Mouse (Mus musculus) right cerebral cortex, adult 18-20 months (tissue): ENCODE results near the gene March8.

Source experiments
- DNase-seq: peaks from one replicate; pipeline ENCODE4 v3.0.0; 2022; ENCODE audit warnings: mixed read lengths

Gene March8

DNA sequence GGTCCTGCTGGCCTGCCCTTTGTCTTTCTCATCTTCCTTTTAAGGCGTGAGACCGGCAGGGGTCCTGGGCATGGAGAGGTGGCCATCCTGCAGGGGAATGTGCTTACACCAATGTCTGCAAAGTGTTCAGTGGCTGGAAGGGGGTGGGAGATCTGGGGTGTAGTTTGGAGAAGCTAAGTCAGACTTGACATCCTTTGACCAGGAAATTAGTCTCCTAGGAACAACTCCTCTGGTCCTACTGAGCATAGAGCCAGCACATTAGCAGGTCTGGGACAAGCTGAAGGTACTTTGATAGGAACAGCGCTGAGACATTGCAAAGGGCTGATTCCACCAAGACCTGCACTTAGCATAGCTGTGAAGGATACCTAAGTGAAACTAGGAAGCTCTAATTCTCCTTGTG is 73.9 kb downstream of the March8 start:
- DNase-seq, result no peak

DNA sequence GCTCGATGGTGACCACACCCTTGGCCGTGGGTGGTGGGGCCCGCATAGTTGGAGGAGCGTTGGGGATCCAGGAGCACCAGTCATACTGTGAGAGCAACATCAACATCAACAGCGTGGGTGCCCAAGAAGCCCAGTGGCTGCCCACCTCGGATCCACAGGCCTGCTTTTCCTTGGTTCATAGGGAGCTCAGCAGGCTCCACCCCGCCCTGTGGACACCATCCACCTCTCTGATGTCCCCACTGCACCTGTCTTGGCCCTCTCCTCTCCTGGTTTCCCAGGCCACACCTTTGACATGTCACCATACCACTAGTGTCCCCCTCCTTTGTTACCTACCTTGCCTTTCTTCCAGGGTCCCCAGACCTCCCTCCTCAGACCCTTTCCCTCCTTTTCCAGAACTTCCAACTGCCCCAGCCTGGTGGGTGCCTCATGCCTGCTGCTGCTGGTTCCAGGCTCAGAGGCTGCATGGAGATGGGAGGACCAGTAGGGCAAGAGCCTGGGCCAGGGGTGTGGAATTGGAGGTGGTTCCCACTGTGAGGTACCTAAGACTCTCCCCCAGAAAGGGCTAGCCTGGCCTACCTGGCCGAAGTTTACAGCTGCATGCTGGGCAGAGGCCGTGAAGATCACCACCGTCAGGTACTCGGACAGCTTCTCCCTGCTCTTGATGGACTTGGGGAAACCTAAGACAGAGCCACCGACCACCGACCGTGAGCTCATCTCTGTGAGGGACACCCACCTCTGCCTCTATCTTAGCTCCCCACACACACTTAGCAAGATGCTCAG is 74.9 kb downstream of the March8 start:
- no peak for DNase-seq

DNA sequence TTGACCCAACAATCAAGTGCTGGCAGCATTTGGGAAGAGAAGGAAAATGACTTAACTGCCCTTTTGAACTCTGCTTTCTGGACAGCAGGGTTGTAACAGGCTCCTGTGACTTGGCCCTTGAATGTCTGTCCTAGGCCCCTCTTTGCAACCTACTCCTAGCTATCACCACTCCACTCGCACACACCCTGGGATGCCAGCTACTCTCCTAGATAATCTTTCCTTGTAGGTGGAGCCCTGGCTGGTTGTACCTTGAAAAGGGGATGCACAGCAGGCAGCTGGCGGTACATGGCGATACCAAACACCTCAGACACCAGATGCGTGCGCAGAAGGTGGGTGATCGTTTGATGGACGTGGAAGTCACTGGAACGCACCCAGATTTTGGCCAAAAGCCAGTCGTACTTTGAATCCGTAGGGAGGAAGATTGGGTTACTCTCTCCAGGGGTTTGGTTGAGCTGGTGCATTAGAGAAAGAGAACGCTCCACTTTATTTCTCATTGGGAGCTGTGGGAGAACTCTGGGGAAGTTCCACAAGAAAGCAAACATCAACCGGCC is 77.4 kb downstream of the March8 start:
- DNase-seq, result no peak

DNA sequence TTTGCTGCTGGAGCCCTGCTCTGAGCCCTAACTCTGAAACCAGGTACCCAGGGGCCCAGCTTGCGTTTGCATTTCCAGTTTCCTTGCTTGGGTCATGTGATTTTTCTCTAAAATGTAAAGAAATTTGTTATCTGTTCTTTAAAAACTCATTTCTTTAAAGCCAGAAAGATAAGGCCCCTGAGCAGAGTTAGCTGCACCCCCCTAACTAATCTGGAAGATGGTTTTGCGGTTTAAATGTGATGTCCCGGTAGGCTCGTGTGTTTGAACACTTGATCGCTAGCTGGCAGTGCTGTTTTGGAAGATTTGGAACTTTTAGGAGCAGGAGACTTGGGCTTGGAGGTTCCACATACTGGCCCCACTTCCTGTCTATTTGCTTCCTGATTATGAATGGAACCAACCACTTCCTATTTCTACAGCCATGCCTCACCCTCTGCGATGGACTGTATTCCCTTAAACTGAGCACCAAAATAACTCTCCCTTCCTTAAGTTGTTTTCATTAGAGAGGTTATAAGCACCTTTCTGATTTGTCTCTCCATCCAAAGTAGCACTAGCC is 78.3 kb downstream of the March8 start:
- DNase-seq, result no peak

DNA sequence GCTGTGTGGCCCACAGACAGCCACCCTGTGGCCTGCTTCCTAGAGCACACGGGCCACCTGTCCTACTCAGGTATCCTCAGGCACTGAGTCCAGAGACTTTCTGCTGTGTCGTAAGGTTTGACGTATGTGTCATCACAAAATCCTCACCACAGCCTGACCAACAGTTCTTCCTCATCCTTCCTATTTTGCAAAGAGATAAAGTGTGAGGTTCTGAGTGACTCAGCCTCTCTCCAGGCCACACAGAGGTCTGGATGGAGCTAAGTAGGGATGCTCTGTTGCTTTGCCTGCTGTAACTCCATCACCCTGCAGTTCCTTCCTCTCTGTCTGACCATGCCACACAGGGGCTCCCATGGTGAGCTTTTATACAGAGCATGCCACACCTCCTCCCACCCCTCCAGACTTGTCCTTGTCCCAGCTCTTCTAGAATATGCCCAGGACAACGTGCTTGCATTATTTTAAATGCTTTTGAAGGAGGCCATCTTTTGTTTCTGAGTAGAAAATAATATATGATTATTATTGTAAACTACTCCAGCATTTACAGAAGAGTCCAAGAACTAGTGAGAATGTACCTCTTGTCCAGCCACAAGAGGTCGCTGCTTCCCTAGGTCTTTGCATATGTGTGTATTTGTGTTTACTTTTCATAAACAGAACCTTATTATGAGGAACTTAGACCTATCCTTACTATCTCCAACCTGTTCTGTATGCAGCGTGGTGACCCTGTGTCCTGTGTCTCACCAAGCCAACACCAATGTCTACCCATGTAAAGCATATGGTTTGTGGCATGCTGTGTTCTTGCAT is 79.9 kb downstream of the March8 start:
- no peak for DNase-seq

DNA sequence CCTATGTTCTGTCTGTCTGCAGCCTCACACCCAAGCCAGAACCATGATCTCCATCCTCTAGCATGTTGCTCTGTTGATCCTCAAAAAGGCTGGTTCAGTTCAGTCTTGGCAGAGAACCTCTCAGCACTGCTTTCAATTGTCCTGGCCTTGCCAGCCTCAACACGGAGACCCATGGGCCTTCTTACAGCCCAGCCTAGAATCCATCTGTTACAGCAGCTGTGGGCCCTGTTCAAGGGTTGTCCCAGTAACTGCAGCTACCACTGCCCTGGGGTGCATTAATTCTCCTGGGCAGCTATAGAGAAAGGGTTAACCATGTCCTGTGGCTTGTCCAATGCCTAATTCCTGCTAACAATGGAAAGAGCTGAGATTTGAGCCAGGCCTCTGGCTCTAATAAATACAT is 80.7 kb downstream of the March8 start:
- DNase-seq, result no peak

DNA sequence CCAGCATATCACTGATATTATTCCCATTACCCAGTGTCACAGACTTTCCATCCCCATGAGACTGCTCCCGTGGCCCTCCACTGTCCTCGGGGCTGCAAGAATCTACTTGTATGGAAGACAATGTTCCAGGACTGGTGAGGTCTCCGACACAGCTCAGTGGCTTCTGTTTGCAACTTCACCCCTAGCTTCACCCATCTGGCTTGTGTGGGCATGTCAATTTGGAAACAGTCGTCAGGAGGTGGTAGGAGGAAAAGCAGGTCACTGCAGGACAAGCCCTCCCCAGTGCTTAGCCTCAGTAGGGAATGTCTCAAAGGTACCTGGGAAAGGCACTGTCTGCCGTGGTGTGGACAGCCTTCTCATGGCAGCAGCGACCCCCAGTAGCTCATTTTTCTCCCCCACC is 81.9 kb downstream of the March8 start:
- DNase-seq, result no peak

DNA sequence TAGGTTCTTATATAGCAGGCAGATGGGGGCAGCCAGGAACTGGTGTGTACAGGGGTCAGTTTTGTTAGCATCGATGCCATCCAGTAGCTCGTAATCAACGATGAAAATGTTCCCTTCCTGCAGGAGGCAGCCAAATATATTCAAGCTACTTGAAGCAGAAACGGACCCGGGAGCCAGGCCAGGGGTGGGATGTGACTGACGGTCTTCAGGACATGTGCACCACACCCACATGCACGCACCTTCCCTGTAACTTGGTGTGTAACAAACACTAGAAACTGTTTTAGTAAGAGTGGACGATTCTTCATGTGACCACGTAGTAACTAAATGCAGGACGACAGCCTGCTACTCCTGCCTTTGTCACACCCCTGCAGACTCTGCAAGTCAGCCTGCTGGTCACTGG is 82.4 kb downstream of the March8 start:
- no peak for DNase-seq

DNA sequence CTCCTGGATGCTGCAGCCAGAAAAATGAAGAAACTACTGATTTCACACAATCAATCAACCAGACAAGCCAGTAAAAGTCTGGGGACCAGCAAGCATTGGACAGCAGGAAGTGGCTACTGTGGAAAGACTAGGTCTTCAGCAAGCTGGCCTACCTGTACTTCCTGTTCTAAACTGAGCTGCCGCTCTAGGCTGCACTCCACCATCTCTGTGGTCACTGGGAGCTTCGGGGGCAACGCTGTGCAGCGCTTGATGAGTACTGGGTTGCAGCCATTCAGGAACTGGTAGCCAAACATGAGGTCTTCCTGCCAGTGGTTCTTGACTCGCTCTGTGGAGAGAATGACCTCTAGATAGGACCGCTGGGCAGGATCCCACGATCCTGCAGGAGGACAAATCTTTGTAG is 85.2 kb downstream of the March8 start:
- DNase-seq, result no peak

DNA sequence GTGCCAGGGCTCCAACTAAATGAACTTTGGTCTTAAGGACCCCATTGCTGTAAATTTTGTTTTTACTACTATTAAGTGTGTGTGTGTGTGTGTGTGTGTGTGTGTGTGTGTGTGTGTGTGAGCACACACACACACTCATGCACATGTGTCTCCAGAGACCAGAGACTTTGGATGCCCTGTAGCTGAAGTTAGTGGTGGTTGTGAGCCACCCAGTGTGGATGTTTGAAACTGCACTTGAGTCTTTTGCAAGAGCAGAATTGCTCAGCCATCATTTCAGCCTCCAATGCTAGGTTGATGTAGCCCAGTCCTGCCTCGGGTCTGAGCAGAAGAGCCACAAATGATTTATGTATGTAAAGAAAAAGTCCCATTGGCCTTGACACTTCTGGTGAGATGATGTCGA is 85.8 kb downstream of the March8 start:
- peak; percentile 50 for DNase-seq

DNA sequence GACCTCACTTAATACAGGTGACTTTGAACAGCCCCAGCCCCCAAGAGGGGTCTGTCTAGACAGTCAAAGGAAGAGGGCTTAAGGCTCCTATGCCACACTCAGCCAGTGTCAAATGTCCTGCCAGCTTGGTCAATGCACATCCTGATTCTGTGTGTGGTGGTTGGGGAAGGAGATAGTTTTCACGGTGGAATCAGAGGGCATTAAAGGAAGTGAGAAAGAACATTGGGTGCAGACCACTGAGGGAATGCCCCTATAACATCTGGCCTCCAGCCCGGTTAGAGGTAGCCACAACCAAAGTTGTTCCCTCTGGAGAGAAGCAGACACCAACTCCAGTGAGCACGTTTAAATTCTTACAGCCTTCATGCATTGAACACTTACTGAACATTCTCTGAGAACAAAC is 89.7 kb downstream of the March8 start:
- no peak for DNase-seq

DNA sequence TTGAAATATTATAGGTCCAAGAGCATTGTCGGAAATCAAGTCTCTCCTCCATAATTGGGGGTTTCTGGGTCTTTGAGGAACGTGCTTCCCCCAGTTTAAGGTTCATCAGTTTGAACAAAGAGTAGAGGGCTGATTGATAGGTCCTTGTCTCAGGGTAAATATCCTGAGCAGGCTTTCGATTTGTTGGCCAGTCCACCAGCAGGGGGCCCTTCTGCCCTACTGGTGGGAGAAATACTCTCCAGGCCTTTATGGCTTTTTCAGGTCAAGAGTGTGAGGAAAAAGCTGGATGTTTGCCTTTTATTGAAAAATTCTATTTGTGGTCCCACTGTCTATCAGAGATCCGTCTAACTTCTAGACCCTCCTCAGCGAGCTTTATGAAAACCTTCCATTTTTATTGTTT is 90.5 kb downstream of the March8 start:
- DNase-seq, result no peak

DNA sequence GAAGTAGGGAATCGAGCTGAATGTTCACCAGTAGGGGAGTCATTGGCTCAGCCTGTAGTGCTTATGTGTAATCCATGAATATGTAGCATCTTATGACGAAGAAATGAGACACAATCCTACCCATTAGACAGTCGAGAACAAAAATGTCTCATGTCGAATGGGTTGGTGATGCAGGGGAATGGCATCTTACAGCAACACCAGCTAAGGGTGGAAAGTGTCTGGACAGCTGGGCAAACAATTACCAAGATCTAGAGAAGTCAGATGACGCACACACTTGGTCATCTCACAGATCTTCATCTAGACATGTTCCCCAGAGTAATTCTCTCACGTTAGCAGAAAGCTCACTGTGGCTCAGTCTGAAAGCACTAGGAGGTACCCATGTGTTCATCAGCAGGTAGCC is 101.0 kb downstream of the March8 start:
- DNase-seq, result no peak

DNA sequence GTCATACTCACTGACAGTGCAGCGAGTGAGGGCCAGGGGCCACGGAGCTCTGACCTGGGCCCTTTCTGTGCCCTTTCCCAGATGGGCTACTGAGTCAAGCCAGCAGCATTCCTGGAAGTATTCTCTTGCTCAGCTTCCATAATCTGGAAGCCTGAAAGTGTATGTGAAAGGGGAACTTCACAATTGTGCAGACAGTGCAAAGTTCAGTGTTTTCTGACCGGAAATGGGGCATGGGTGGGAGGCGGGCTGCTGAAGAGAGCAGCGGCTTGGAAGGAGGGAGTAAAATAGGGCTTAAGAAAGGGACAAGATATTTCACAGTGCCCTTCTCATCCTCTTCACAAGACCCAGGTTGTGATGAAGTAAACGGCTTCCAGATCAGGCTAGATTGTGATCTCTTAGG is 101.7 kb downstream of the March8 start:
- no peak for DNase-seq

DNA sequence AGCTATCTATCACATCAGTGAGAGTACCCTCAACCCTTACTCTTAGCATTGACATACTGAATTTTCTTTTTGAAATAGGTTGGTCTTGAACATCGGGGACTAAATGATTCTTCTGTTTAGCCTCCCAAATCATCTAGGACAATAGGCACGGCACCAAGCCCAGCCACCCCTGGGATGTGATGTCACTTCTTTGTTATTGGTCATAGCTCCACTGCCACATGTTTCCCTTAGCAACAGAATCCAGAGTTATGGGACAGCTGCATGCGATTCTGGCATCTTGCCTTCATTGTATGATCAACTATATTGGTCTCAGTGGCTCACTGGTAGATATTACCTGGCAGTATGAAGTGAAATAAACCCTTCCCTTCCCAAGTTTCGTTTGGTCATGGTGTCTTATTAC is 102.6 kb downstream of the March8 start:
- DNase-seq, result no peak

DNA sequence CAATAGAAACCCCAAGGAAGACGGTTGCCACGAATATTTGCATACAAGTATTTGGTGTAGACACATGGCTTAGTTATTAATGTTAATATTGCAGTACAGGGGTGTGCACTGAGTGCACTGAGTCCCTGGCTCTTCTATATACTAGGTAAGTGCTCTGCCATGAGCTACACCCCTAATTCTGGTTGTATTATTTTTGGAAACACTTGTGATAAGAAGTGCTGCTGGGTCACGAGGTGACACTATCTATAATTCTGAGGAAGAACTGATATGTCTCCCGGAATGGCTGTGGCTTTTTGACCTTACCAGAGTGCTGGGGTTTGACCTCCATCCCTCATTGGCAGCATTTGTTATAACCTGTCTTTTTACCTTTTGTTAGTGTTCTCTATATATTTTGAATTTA is 103.0 kb downstream of the March8 start:
- no peak for DNase-seq

DNA sequence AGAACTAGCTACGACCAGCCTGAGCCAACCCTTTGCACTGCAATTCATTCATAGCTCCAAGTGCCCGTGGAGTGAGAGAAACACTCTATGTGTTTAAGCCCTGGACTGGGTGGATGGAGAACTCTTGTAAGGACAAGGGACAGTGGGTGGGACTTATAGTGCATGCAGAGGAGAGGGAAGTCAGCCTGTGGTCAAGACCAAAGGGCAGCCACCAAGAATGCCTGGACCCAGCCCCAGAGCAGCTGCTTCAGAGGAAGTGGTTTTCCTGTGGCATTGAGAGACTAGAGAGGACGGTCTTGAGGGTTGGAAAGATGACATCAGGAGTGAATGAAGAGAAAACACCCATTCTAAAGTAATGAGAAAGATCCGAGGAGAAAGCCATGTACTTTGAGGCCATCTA is 118.0 kb downstream of the March8 start:
- DNase-seq, result no peak

DNA sequence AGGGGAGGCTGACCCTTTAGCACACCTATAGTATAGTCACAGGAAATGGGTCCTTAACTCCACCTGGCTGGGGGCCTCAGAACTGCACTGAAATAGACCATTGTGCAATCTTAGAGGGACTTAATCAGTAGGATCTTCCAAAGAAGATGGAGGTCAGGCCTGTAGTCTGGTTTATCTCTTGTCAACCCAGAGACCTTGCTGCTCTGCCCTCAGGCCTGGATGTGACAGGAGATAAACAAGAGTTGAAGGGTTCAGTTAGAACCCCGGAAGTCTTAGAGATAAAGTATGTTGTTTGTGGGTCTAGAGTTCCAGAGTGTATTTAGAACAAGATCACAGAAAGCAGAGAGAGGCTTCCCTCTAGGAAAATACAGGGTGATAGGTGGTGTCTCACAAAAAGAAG is 118.7 kb downstream of the March8 start:
- DNase-seq, result no peak

DNA sequence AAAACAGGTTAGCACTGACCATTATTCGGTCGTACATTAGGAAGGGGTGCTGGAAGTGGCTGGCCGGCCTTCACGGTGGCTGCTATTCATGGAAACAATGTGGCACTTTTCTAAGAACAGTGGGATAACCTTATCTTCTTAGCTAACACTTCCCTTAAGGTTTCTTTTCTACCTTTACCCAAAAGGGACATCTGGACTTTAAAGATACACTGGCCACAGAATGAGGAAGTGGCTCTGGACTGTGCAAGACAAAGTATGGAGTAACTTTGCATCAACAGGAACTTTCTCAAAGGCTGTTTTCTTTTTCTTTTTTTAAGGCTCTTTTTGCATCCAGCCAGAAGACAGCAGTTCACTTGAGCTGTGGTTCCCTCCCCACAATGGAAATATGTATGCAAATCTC is 120.9 kb downstream of the March8 start:
- DNase-seq, result no peak
